Mouse (Mus musculus) MEL (cell line): ENCODE data around the gene Ankrd39. TPM values are rescaled to one million over a fixed set of nuclear protein-coding genes. Genes with fewer than 3 reads are reported as not detected.

Experiments used
- DNase-seq: peaks from one replicate; pipeline ENCODE4 v3.0.0; 2011; ENCODE audit warnings: low read depth, low spot score
- H3K27ac ChIP-seq: 2 replicates; pipeline ENCODE4 v1.5.1; 2012; ENCODE audit warnings: low read depth, mild to moderate bottlenecking, control low read depth, low read length, moderate library complexity; ENCODE audit not compliant: control insufficient read depth
- H3K27me3 ChIP-seq, 2 experiments: fragments of 150-350 bp in 1 of 2; sonication (generic) in 1 of 2; 2 replicates each; pipeline ENCODE4 v1.6.1; 2012; ENCODE audit warnings: low read length in 2 of 2, mild to moderate bottlenecking in 2 of 2, improper control_type of control experiment in 1 of 2, moderate library complexity in 1 of 2; ENCODE audit not compliant: insufficient read depth in 2 of 2, control insufficient read depth in 1 of 2
- H3K36me3 ChIP-seq, 2 experiments: 2 replicates each; pipeline ENCODE4 v1.6.1; 2012 to 2014; ENCODE audit warnings: low read length in 2 of 2, improper control_type of control experiment in 1 of 2, inconsistent platforms in 1 of 2, mild to moderate bottlenecking in 1 of 2; ENCODE audit not compliant: insufficient read depth in 2 of 2, control insufficient read depth in 1 of 2
- H3K4me1 ChIP-seq, 2 experiments: fragments of 150-350 bp in 1 of 2; sonication (generic) in 1 of 2; 2 replicates each; pipeline ENCODE4 v1.6.1; 2012; ENCODE audit warnings: low read length in 2 of 2, improper control_type of control experiment in 1 of 2, mild to moderate bottlenecking in 1 of 2; ENCODE audit not compliant: insufficient read depth in 2 of 2, control insufficient read depth in 1 of 2
- H3K4me3 ChIP-seq, 2 experiments: fragments of 150-350 bp in 1 of 2; sonication (generic) in 1 of 2; 2 replicates each; pipeline ENCODE4 v1.5.1; 2012; ENCODE audit warnings: low read depth in 2 of 2, low read length in 2 of 2, mild to moderate bottlenecking in 2 of 2, moderate library complexity in 2 of 2, control low read depth in 1 of 2, improper control_type of control experiment in 1 of 2; ENCODE audit not compliant: control insufficient read depth in 1 of 2, insufficient read depth in 1 of 2
- H3K79me2 ChIP-seq: 2 replicates; pipeline ENCODE4 v1.6.1; 2012; ENCODE audit warnings: mild to moderate bottlenecking, low read length, moderate library complexity; ENCODE audit not compliant: control insufficient read depth, poor library complexity, insufficient read depth
- H3K9ac ChIP-seq: 2 replicates; pipeline ENCODE4 v1.6.1; 2012; ENCODE audit warnings: low read depth, mild to moderate bottlenecking, control low read depth, low read length, moderate library complexity; ENCODE audit not compliant: control insufficient read depth, poor library complexity, severe bottlenecking
- H3K9me3 ChIP-seq: fragments of 150-350 bp; sonication (generic); replicated peaks from 2 replicates; pipeline ENCODE4 v1.6.1; 2012; ENCODE audit warnings: mild to moderate bottlenecking, low read length, improper control_type of control experiment, moderate library complexity; ENCODE audit not compliant: insufficient read depth
- CHD1 ChIP-seq: IDR thresholded peaks from 2 replicates; pipeline ENCODE4 v1.6.1; 2012; ENCODE audit warnings: low read depth, mild to moderate bottlenecking, inconsistent platforms, low read length, improper control_type of control experiment
- CTCF ChIP-seq, 3 experiments: IDR thresholded peaks in 2 of 3; conservative IDR thresholded peaks in 1 of 3; 2 replicates each; pipeline ENCODE4 v1.5.1; 2011 to 2012; ENCODE audit warnings: low read length in 3 of 3, low read depth in 2 of 3, mild to moderate bottlenecking in 2 of 3, improper control_type of control experiment in 1 of 3, inconsistent platforms in 1 of 3, mixed read lengths in 1 of 3, moderate library complexity in 1 of 3; ENCODE audit not compliant: control insufficient read depth in 1 of 3, insufficient read depth in 1 of 3, poor library complexity in 1 of 3, severe bottlenecking in 1 of 3
- E2F4 ChIP-seq: IDR thresholded peaks from 2 replicates; pipeline ENCODE4 v1.6.1; 2011; ENCODE audit warnings: low read depth, low read length, improper control_type of control experiment, borderline replicate concordance
- EP300 ChIP-seq, 2 experiments: IDR thresholded peaks; 2 replicates each; pipeline ENCODE4 v1.6.1; 2011; ENCODE audit warnings: improper control_type of control experiment in 2 of 2, low read length in 2 of 2, low read depth in 1 of 2, mild to moderate bottlenecking in 1 of 2
- GABPA ChIP-seq: IDR thresholded peaks from 2 replicates; pipeline ENCODE4 v1.6.1; 2012; ENCODE audit warnings: low read depth, mild to moderate bottlenecking, inconsistent platforms, low read length, improper control_type of control experiment, moderate library complexity
- JUND ChIP-seq: IDR thresholded peaks from 2 replicates; pipeline ENCODE4 v1.6.1; 2011; ENCODE audit warnings: low read depth, mild to moderate bottlenecking, improper control_type of control experiment, low read length
- KAT2A ChIP-seq: conservative IDR thresholded peaks from 2 replicates; pipeline ENCODE4 v1.6.1; 2012; ENCODE audit warnings: low read depth, low read length, improper control_type of control experiment, inconsistent platforms
- MAFK ChIP-seq: IDR thresholded peaks from 2 replicates; pipeline ENCODE4 v1.6.1; 2011; ENCODE audit warnings: low read depth, mild to moderate bottlenecking, low read length, improper control_type of control experiment, borderline replicate concordance
- MAZ ChIP-seq: IDR thresholded peaks from 2 replicates; pipeline ENCODE4 v1.6.1; 2012; ENCODE audit warnings: low read depth, mild to moderate bottlenecking, inconsistent platforms, low read length, improper control_type of control experiment
- MEF2A ChIP-seq: IDR thresholded peaks from 2 replicates; pipeline ENCODE4 v1.6.1; 2014; ENCODE audit warnings: low read depth, mild to moderate bottlenecking, inconsistent platforms, low read length, improper control_type of control experiment; ENCODE audit not compliant: poor library complexity, insufficient replicate concordance, severe bottlenecking; ENCODE audit errors: extremely low read depth
- MXI1 ChIP-seq: IDR thresholded peaks from 2 replicates; pipeline ENCODE4 v1.6.1; 2011; ENCODE audit warnings: mild to moderate bottlenecking, low read depth, low read length, improper control_type of control experiment
- MYB ChIP-seq: IDR thresholded peaks from 2 replicates; pipeline ENCODE4 v1.6.1; 2011; ENCODE audit warnings: mild to moderate bottlenecking, low read depth, low read length, improper control_type of control experiment
- NRF1 ChIP-seq: IDR thresholded peaks from 2 replicates; pipeline ENCODE4 v1.6.1; 2014; ENCODE audit warnings: low read depth, mild to moderate bottlenecking, inconsistent platforms, low read length, improper control_type of control experiment, moderate library complexity; ENCODE audit not compliant: poor library complexity, insufficient read depth, severe bottlenecking
- POLR2AphosphoS2 ChIP-seq: IDR thresholded peaks from 2 replicates; pipeline ENCODE4 v1.6.1; 2011; ENCODE audit warnings: low read length, improper control_type of control experiment
- RAD21 ChIP-seq: IDR thresholded peaks from 2 replicates; pipeline ENCODE4 v1.6.1; 2011; ENCODE audit warnings: mild to moderate bottlenecking, low read depth, low read length, improper control_type of control experiment
- RCOR1 ChIP-seq: IDR thresholded peaks from 2 replicates; pipeline ENCODE4 v1.6.1; 2012; ENCODE audit warnings: low read depth, mild to moderate bottlenecking, inconsistent platforms, low read length, improper control_type of control experiment
- SMC3 ChIP-seq: IDR thresholded peaks from 2 replicates; pipeline ENCODE4 v1.6.1; 2011; ENCODE audit warnings: low read depth, low read length, improper control_type of control experiment
- USF2 ChIP-seq, 2 experiments: IDR thresholded peaks; 2 replicates each; pipeline ENCODE4 v1.6.1; 2011 to 2012; ENCODE audit warnings: improper control_type of control experiment in 2 of 2, low read length in 2 of 2, borderline replicate concordance in 1 of 2, inconsistent platforms in 1 of 2, low read depth in 1 of 2, mild to moderate bottlenecking in 1 of 2; ENCODE audit not compliant: insufficient read depth in 1 of 2
- ZKSCAN1 ChIP-seq: IDR thresholded peaks from 2 replicates; pipeline ENCODE4 v1.6.1; 2012; ENCODE audit warnings: low read depth, mild to moderate bottlenecking, inconsistent platforms, low read length, improper control_type of control experiment, moderate library complexity
- ZMIZ1 ChIP-seq: IDR thresholded peaks from 2 replicates; pipeline ENCODE4 v1.6.1; 2012; ENCODE audit warnings: low read depth, mild to moderate bottlenecking, inconsistent platforms, low read length, improper control_type of control experiment, moderate library complexity
- ZNF384 ChIP-seq: IDR thresholded peaks from 2 replicates; pipeline ENCODE4 v1.6.1; 2012; ENCODE audit warnings: low read depth, mild to moderate bottlenecking, inconsistent platforms, low read length, improper control_type of control experiment
- polyA plus RNA-seq, 2 experiments: library from polyadenylated mRNA; stranded (reverse) in 1 of 2; unstranded in 1 of 2; fragments of >175 nt in 1 of 2; fragments of >200 nt in 1 of 2; gene quantifications; 2 replicates each; pipeline versions ENCODE4 v1.2.1 to v1.2.4; 2012; ENCODE audit warnings: low replicate concordance in 2 of 2, low read depth in 1 of 2; ENCODE audit not compliant: insufficient read length in 2 of 2, insufficient read depth in 1 of 2, missing spikeins in 1 of 2
- total RNA-seq: library from RNA; depleted of rRNA; stranded (reverse); fragments of 300-350 nt; gene quantifications from 2 replicates; pipeline ENCODE4 v1.2.3, GENCODE M21; 2012

Gene Ankrd39
- total and polyA plus RNA-seq, 3 experiments: 9.7 to 14.4 TPM; not detected in 1

DNA sequence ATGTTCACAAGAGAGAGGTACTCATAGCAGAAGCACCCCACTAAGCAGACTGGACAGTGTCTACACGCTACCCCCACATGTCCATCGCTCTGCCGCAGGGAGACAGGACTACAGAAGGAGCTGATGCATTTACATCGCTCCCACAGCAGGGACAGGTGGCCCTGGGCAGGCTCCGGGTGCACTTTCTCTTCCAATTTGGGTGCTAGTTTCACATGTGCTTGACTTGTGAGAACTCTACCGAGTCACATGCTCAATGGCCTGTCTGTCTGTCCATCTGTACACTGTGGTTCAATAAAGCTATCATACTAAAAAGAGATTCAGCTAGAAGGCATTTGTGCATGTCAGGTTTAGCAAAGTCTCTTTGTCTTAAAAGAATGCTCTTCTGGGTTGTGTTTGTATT lies 40.6 kb upstream of the Ankrd39 start:
- Histone ChIP-seq H3K9ac (no peak overlapping the region), H3K79me2 (no peaks in the 10 kb centered on the region), H3K4me1 (no peaks in the 10 kb centered on the region), H3K9me3 (no peaks in the 10 kb centered on the region), H3K36me3 (no peaks in the 10 kb centered on the region), H3K4me3 (no peak overlapping the region)
- no peak for DNase-seq
- no peak for TF ChIP-seq MYB
- TF ChIP-seq POLR2AphosphoS2: no peak
- TF ChIP-seq SMC3: no peak
- TF ChIP-seq ZKSCAN1: no peak
- TF ChIP-seq CTCF (IDR thresholded peaks at IDR 0.05 in 2 of 3, conservative IDR thresholded peaks at IDR 0.05 in 1 of 3; ENCODE audit: control insufficient read depth in 1 of 3, insufficient read depth in 1 of 3, low read depth in 2 of 3, low read length in 3 of 3, poor library complexity in 1 of 3, severe bottlenecking in 1 of 3): no peak
- no peak for TF ChIP-seq E2F4
- TF ChIP-seq EP300 (IDR thresholded peaks at IDR 0.05; ENCODE audit: low read depth in 1 of 2, low read length in 2 of 2): no peak
- no peak for TF ChIP-seq MXI1
- no peak for TF ChIP-seq JUND
- TF ChIP-seq, all 39 proteins: peak for 0
- no peaks in the 10 kb centered on the region; a peak in 1 of 4 replicates for H3K27me3 ChIP-seq
- no peak overlapping the region for H3K27ac ChIP-seq

DNA sequence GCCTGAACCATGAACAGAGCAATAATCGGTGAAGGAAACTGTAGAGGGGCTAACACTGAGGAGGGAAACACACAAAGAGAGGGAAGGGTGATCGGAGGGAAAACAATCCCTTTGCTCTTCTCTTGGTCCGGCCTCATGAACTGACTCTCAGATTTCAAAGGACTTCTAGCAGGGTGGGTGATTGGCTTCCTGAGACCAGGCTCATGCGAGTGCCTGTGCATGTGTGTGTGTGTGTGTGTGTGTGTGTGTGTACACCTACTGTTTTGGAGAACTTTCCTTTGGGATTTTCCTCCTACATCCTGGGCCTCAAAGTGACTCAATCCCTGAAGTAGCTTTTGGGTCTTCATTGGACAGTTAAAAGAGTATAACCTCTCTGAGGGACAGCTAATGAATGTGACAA lies 39.0 kb upstream of the Ankrd39 start:
- H3K27me3 ChIP-seq: no peaks in the 10 kb centered on the region; a peak in 1 of 4 replicates
- no peaks in the 10 kb centered on the region for H3K36me3 ChIP-seq
- H3K79me2 ChIP-seq: no peaks in the 10 kb centered on the region
- H3K4me3 ChIP-seq: no peak overlapping the region
- no peaks in the 10 kb centered on the region for H3K4me1 ChIP-seq
- TF ChIP-seq GABPA (no peak), MEF2A (no peak), CHD1 (no peak), MAFK (no peak), RAD21 (no peak), USF2 (IDR thresholded peaks at IDR 0.05; ENCODE audit: borderline replicate concordance in 1 of 2, insufficient read depth in 1 of 2, low read depth in 1 of 2, low read length in 2 of 2) (no peak), ZNF384 (no peak), KAT2A (no peak), NRF1 (no peak), RCOR1 (no peak), ZMIZ1 (no peak), MAZ (no peak)
- no peak overlapping the region for H3K9ac ChIP-seq
- H3K9me3 ChIP-seq: no peaks in the 10 kb centered on the region
- no peak overlapping the region for H3K27ac ChIP-seq
- DNase-seq: no peak
